Mouse (Mus musculus): ENCODE measurements around the gene Nucb2. TPM values are rescaled to one million over a fixed set of nuclear protein-coding genes. Genes with fewer than 3 reads are reported as not detected.

Nucb2 gene
- polyA plus RNA-seq (2012; rRNA removed; ENCODE audit: low replicate concordance), result 1.9 and 3.9 TPM in 2 replicates

DNA sequence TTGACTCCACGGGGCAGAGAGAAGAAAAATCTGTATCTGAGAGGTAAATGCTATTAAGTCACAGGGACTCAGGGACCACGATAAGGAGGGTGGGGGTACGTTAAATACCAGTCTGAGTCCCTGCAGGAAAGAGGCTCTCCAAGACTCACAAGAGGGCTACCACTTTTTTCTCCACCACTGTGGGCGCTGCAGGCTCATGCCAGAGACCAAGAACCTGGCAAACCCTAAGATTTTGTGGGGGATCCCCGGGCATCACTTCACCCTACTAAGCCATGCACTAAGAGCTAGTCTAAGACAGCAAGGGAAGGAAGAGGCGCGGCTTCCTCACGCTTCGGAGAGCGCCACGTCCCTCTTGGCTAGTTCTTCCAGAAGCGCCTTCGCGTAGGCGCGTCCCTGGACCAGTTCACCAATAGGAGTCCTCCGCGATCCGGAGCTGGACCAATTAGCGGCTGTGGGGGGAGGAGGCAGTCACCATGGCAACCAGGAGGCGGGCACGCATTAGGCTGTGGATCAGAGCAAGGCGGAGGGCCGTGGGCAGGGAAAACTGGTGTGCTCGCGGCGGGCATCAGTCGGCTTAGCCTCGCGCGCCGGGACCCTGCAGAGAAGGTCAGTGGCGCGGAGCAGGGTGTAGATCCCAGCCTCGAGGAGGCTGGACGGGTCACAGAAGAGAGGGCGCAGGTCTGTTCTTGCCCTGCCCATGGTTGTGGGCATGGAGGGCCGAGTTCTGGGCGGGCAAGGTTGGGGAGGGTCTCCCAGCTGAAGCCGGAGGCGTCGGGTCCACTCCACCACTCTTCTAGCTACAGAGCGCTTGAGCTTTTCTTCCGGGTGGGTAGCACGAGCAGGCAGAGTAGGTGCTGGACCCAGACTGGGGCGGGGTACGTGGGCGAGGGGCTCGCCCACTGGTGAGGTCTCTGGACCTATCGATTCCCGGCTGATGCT is at the start of gene Nucb2:
TSS of gene Nucb2 (plus strand) at position 491 of the 939 bp plus-strand sequence.

Other genes with a start within 250 kb of the Nucb2 start
- gene Plekha7, start 196.0 kb upstream of the Nucb2 start, polyA plus RNA-seq (2012; rRNA removed; ENCODE audit: low replicate concordance), result 7.3 and 8.6 TPM in 2 replicates
- gene Rps13, start 170.2 kb upstream of the Nucb2 start, polyA plus RNA-seq (2012; rRNA removed; ENCODE audit: low replicate concordance), result 99.7 and 153 TPM in 2 replicates
- gene Pik3c2a, start 60.9 kb upstream of the Nucb2 start, polyA plus RNA-seq (2012; rRNA removed; ENCODE audit: low replicate concordance), result 2.5 and 7.7 TPM in 2 replicates

All from mammary gland, adult 2 months (tissue).